Mouse (Mus musculus) kidney, postnatal 0 days (tissue): ENCODE measurements around the gene Gm21897. TPM values are rescaled to one million over a fixed set of nuclear protein-coding genes. Genes with fewer than 3 reads are reported as not detected.

Source experiments
- ATAC-seq: fragments of 200-750 bp; cut with Nextera tagmentation; replicated peaks from 2 replicates; pipeline ENCODE4 v1.8.0; 2017; ENCODE audit warnings: low read depth, moderate number of reproducible peaks, moderate TSS enrichment, moderate library complexity; ENCODE audit not compliant: low FRiP score
- DNase-seq: peaks from one replicate; pipeline ENCODE4 v3.0.0-alpha.2; 2016; ENCODE audit warnings: low spot score
- H3K27ac ChIP-seq: fragments of 300-500 bp; sonication (generic); 2 replicates; pipeline ENCODE4 v1.5.1; 2014; ENCODE audit warnings: mild to moderate bottlenecking
- H3K27me3 ChIP-seq: fragments of 300-500 bp; sonication (generic); 2 replicates; pipeline ENCODE4 v1.6.1; 2014; ENCODE audit warnings: low read length, mixed read lengths; ENCODE audit not compliant: insufficient read depth
- H3K36me3 ChIP-seq: fragments of 300-500 bp; sonication (generic); 2 replicates; pipeline ENCODE4 v1.6.1; 2014; ENCODE audit warnings: low read length, mixed read lengths; ENCODE audit not compliant: insufficient read depth
- H3K4me1 ChIP-seq: fragments of 300-500 bp; sonication (generic); replicated peaks from 2 replicates; pipeline ENCODE4 v1.6.1; 2014; ENCODE audit warnings: antibody characterized with exemption, low read length, mixed read lengths; ENCODE audit not compliant: insufficient read depth
- H3K4me2 ChIP-seq: fragments of 300-500 bp; sonication (generic); 2 replicates; pipeline ENCODE4 v1.6.1; 2014; ENCODE audit warnings: mild to moderate bottlenecking, low read length, moderate library complexity, mixed read lengths
- H3K4me3 ChIP-seq: fragments of 300-500 bp; sonication (generic); replicated peaks from 2 replicates; pipeline ENCODE4 v1.5.1; 2014; ENCODE audit warnings: low read depth, low read length
- H3K9ac ChIP-seq: fragments of 300-500 bp; sonication (generic); 2 replicates; pipeline ENCODE4 v1.6.1; 2014; ENCODE audit warnings: low read depth, low read length
- H3K9me3 ChIP-seq: fragments of 300-500 bp; sonication (generic); replicated peaks from 2 replicates; pipeline ENCODE4 v1.6.1; 2016; ENCODE audit warnings: low read length, inconsistent platforms, mixed read lengths
- CTCF ChIP-seq: IDR thresholded peaks from 2 replicates; pipeline ENCODE4 v1.5.1; 2016; ENCODE audit warnings: antibody characterized with exemption, low read depth, mild to moderate bottlenecking, moderate library complexity
- whole genome bisulfite sequencing: fragments of 180-500 bp; shearing (Covaris S2); extraction: QIAGEN DNeasy Blood & Tissue Kit; methylation state at CpG from one replicate; pipeline ENCODE4 v1.1.7; 2014; 5-methylcytosine and 5-hydroxymethylcytosine counted together
- polyA plus RNA-seq: library from polyadenylated mRNA; unstranded; fragments of >200 nt; fragmentation: Nextera tagmentation; extraction: Ambion mirVana; gene quantifications from 2 replicates; pipeline ENCODE4 v1.2.1, GENCODE M21; 2015

The Gm21897 gene
- polyA plus RNA-seq, 1 experiment from 2014 or later: not detected

DNA sequence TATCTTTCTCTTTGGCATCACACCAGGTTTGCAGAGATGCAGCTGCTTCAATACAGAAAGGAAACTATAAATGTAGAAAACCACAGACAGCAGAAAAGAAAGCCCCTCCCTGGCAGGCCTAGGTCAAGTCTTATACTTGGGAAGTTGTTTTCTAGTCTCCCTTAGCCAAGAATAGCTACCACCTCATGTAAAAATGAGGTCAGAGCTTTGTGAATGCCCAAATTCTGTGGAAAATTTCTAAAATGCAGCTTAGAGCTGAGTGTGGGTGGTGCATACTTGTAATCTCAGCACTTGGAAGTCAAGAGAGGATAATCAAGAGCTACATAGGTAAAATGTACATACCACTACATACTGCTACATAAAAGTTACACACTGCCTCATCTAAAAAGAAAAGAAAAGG lies 40.5 kb downstream of the Gm21897 start:
- H3K27me3 ChIP-seq: no peaks in the 10 kb centered on the region
- no peaks in the 10 kb centered on the region for H3K36me3 ChIP-seq
- no peak overlapping the region for H3K4me3 ChIP-seq
- ATAC-seq (no peak), DNase-seq (no peak)
- no peaks in the 10 kb centered on the region for H3K4me1 ChIP-seq
- H3K4me2 ChIP-seq: no peak overlapping the region
- TF ChIP-seq CTCF: no peak
- H3K9ac ChIP-seq: no peak overlapping the region
- no peaks in the 10 kb centered on the region for H3K9me3 ChIP-seq
- H3K27ac ChIP-seq: no peak overlapping the region

DNA sequence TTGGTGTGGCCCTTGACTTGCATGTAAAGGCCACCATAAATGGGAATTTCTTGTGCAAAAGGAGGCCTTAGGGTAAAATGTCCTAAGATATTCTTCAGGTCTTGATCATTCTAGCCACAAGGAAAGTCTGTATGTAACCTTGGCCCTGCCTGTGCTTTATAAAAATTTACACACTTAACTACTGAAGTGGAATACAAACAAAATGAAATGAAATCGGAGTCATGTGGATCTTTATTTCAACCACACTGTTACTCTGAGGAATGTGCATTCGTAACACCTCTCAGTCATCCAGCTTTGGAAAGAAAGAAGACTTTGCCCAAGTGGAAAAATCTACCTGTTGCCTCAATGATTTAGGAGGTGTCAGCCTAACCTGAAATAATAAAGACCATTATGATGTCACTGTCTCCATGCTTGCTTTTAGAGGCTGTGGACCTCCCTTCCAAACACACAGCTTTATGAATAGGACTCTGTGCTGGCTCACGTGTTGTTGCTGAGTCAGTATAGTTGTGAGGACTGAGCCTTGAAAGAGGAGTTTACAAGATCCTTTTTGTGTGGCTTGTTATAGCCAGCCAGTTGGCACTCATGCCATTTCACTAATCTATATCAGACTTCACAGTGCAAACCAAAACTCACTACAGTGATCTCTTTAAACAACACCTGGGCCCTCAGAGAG lies 42.0 kb downstream of the Gm21897 start:
- no peak overlapping the region for H3K9ac ChIP-seq
- H3K9me3 ChIP-seq: no peaks in the 10 kb centered on the region
- no peaks in the 10 kb centered on the region for H3K4me1 ChIP-seq
- no peak overlapping the region for H3K4me3 ChIP-seq
- WGBS: 81% methylated on average over 3 of the region's 3 CpGs
- H3K36me3 ChIP-seq: no peaks in the 10 kb centered on the region
- DNase-seq (no peak), ATAC-seq (no peak)
- TF ChIP-seq CTCF: no peak
- H3K4me2 ChIP-seq: no peak overlapping the region
- H3K27me3 ChIP-seq: no peaks in the 10 kb centered on the region
- no peak overlapping the region for H3K27ac ChIP-seq

DNA sequence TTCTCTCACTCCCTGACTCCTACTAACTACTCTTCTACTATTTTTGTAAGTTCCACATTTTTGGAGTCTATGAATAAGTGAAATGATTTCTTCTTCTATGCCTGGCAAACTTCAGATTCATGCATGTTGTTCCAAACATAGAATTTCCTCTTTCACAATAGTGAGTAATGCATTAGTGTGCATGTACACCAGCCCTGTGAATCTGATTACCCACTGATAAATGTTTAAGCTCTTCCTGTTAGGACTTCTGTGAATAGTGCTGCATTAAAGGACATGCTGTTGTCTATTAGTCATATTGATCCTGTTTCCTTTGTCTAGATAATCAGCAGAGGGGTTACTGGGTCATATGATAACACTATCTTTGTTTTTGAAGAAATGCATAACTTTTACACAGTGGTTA lies 43.6 kb downstream of the Gm21897 start:
- no peaks in the 10 kb centered on the region for H3K27me3 ChIP-seq
- ATAC-seq: no peak
- H3K4me2 ChIP-seq: no peak overlapping the region
- H3K9ac ChIP-seq: no peak overlapping the region
- H3K27ac ChIP-seq: no peak overlapping the region
- H3K4me3 ChIP-seq: no peak overlapping the region
- no peaks in the 10 kb centered on the region for H3K4me1 ChIP-seq
- TF ChIP-seq CTCF: no peak
- H3K9me3 ChIP-seq: no peaks in the 10 kb centered on the region
- no peaks in the 10 kb centered on the region for H3K36me3 ChIP-seq
- no peak for DNase-seq
